Mouse (Mus musculus): ENCODE measurements around the gene Cdkn1a. TPM values are rescaled to one million over a fixed set of nuclear protein-coding genes. Genes with fewer than 3 reads are reported as not detected.
A peak's percentile ranks its signal among the peaks of the same experiment; 100 is the strongest.

Cdkn1a gene
- total and polyA plus RNA-seq, 3 experiments = 10.6 to 59.1 (median 37.5) TPM

DNA sequence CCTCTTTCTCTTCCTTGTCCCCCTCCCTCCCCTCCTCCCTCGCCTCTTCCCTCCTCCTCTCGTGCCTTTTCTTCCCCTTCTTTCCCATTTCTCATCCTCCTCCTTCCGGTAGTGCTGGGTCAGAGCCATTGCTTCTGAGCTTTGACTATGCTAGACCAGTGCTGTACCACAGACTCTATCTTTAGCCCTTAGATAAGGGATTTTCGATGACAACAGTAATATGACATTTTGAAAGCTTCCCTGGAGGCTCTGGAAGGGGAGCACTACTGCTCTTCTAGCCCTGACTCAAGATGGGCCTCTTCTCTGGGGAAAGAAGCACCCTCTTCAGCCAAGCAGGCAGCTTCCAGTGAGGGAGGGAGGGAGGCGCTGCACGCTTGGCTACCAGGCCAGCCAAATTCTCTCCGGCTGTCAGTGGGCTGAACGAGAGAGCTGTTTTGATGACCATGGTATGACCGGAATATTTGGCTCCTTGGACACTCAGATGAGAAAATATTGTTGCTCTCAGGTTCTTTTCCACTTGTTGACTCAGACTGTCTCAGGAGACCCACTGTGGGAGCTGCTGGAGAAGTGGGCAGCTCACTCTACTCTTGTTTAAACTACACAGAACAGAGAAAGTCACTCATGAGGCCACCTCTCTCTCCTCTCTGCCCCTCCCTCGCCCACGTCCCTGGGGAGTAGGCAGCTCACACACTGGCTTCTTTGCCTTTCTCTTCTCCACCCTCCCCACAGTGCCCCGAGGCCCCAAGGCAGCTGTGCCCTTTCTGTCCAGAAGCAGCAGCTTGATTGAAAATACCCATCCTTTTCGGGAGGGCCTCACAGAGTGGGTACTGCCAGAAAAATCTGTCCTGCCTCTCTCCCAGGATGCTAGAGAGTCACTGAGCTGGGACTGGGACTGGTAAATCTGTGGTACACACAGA, 28.4 kb upstream of the Cdkn1a start:
- no peaks in the 10 kb centered on the region for H3K79me2 ChIP-seq (replicated peaks; ENCODE audit: control insufficient read depth, extremely low read depth, insufficient read depth, poor library complexity, severe bottlenecking)
- H3K9ac ChIP-seq (ENCODE audit: insufficient read depth, low read depth) = peak overlapping the region; percentile 30
- dilution Hi-C loops (cut with MboI; ENCODE audit: extremely low pct_ligation_motif_present, extremely low pct_unique_long_range_greater_than_20kb, low sequenced_read_pairs) (no loop called here), in situ Hi-C loops (cut with MboI; ENCODE audit: low pct_ligation_motif_present, low pct_unique_long_range_greater_than_20kb, low sequenced_read_pairs) (no loop called here)
- DNase-seq (ENCODE audit: extremely low read depth) = peak; percentile 85
- H3K4me1 ChIP-seq (ENCODE audit: control insufficient read depth in 1 of 2, insufficient read depth in 2 of 2) = peaks cover 38 to 69% of the 10 kb centered on the region in 2 experiments
- peak overlapping the region in 1 of 3 experiments; percentile 0 for H3K4me3 ChIP-seq (replicated peaks in 1 of 3; ENCODE audit: low read depth in 2 of 3, low read length in 2 of 3, poor library complexity in 1 of 3)
- H3K27me3 ChIP-seq (replicated peaks) = no peaks in the 10 kb centered on the region
- H3K27ac ChIP-seq (ENCODE audit: insufficient read depth, low read depth) = peak overlapping the region; percentile 79
- H3K36me3 ChIP-seq (replicated peaks in 1 of 2; ENCODE audit: control insufficient read depth in 1 of 2, insufficient read depth in 1 of 2, low read length in 1 of 2) = peaks cover 0 to 24% of the 10 kb centered on the region in 2 experiments
- H3K4me2 ChIP-seq (ENCODE audit: insufficient read depth, low read depth, poor library complexity, severe bottlenecking) = peak overlapping the region; percentile 62
- TF ChIP-seq HCFC1 (IDR thresholded peaks at IDR 0.05; ENCODE audit: low read depth, low read length) (peak; percentile 22; the same call in 1 of the 2 replicates), ZKSCAN1 (IDR thresholded peaks at IDR 0.05; ENCODE audit: borderline replicate concordance, low read depth, low read length) (no peak), JUND (conservative IDR thresholded peaks at IDR 0.05; ENCODE audit: low read depth, low read length) (no peak), ZMIZ1 (IDR thresholded peaks at IDR 0.05; ENCODE audit: low read depth, low read length) (peak; percentile 41; the same call in 1 of the 2 replicates), UBTF (IDR thresholded peaks at IDR 0.05; ENCODE audit: low read depth, low read length) (0 out of 2 replicates have a peak, but pooled peaks have one; percentile 53), KAT2A (IDR thresholded peaks at IDR 0.05; ENCODE audit: insufficient replicate concordance, low read length) (0 out of 2 replicates have a peak, but pooled peaks have one; percentile 67), CTCF (conservative IDR thresholded peaks at IDR 0.05 in 1 of 2, IDR thresholded peaks at IDR 0.05 in 1 of 2; ENCODE audit: low read depth in 2 of 2, low read length in 2 of 2) (peak in 1 of 2 experiments; percentile 34; a peak in 2 of 4 replicates), NELFE (IDR thresholded peaks at IDR 0.05; ENCODE audit: low read depth, low read length) (0 out of 2 replicates have a peak, but pooled peaks have one; percentile 31), ETS1 (conservative IDR thresholded peaks at IDR 0.05; ENCODE audit: low read depth, low read length) (peak; percentile 59), NRF1 (IDR thresholded peaks at IDR 0.05; ENCODE audit: low read depth, low read length) (no peak), SMC3 (IDR thresholded peaks at IDR 0.05; ENCODE audit: low read depth, low read length) (peak; percentile 25), BHLHE40 (IDR thresholded peaks at IDR 0.05; ENCODE audit: low read depth, low read length) (peak; percentile 73), USF2 (conservative IDR thresholded peaks at IDR 0.05; ENCODE audit: low read depth, low read length) (no peak), MXI1 (IDR thresholded peaks at IDR 0.05; ENCODE audit: low read depth, low read length) (peak; percentile 74), SIN3A (IDR thresholded peaks at IDR 0.05; ENCODE audit: low read length) (peak; percentile 73), CHD1 (IDR thresholded peaks at IDR 0.05; ENCODE audit: low read depth, low read length) (0 out of 2 replicates have a peak, but pooled peaks have one; percentile 20), MEF2A (IDR thresholded peaks at IDR 0.05; ENCODE audit: borderline replicate concordance, low read depth, low read length) (peak; percentile 46; the same call in 1 of the 2 replicates), POLR2A (IDR thresholded peaks at IDR 0.05; ENCODE audit: low read depth, low read length) (peak; percentile 37; the same call in 1 of the 2 replicates), MAFK (IDR thresholded peaks at IDR 0.05; ENCODE audit: insufficient replicate concordance, low read length) (no peak), MAX (IDR thresholded peaks at IDR 0.05; ENCODE audit: low read length) (0 out of 2 replicates have a peak, but pooled peaks have one; percentile 9), TCF12 (IDR thresholded peaks at IDR 0.05; ENCODE audit: low read depth, low read length) (peak; percentile 75; the same call in 1 of the 2 replicates), RAD21 (IDR thresholded peaks at IDR 0.05; ENCODE audit: low read depth, low read length) (peak; percentile 8), IRF4 (IDR thresholded peaks at IDR 0.05; ENCODE audit: low read depth, low read length) (peak; percentile 71), POLR2AphosphoS2 (IDR thresholded peaks at IDR 0.05; ENCODE audit: low read depth, low read length) (peak; percentile 56; the same call in 1 of the 2 replicates), USF1 (IDR thresholded peaks at IDR 0.05; ENCODE audit: low read depth, low read length) (no peak), EP300 (IDR thresholded peaks at IDR 0.05; ENCODE audit: low read length) (peak; percentile 67), MAZ (IDR thresholded peaks at IDR 0.05; ENCODE audit: low read depth, low read length) (peak; percentile 98)
- no peaks in the 10 kb centered on the region for H3K9me3 ChIP-seq (replicated peaks; ENCODE audit: low read length)
